Mouse (Mus musculus) MEL (cell line): Measurements from ENCODE around the gene Asgr2. TPM values are rescaled to one million over a fixed set of nuclear protein-coding genes. Genes with fewer than 3 reads are reported as not detected.

ENCODE experiments used
- DNase-seq: peaks from one replicate; pipeline ENCODE4 v3.0.0; 2011; ENCODE audit warnings: low read depth, low spot score
- H3K27ac ChIP-seq: 2 replicates; pipeline ENCODE4 v1.5.1; 2012; ENCODE audit warnings: low read depth, mild to moderate bottlenecking, control low read depth, low read length, moderate library complexity; ENCODE audit not compliant: control insufficient read depth
- H3K27me3 ChIP-seq, 2 experiments: fragments of 150-350 bp in 1 of 2; sonication (generic) in 1 of 2; 2 replicates each; pipeline ENCODE4 v1.6.1; 2012; ENCODE audit warnings: low read length in 2 of 2, mild to moderate bottlenecking in 2 of 2, improper control_type of control experiment in 1 of 2, moderate library complexity in 1 of 2; ENCODE audit not compliant: insufficient read depth in 2 of 2, control insufficient read depth in 1 of 2
- H3K36me3 ChIP-seq, 2 experiments: 2 replicates each; pipeline ENCODE4 v1.6.1; 2012 to 2014; ENCODE audit warnings: low read length in 2 of 2, improper control_type of control experiment in 1 of 2, inconsistent platforms in 1 of 2, mild to moderate bottlenecking in 1 of 2; ENCODE audit not compliant: insufficient read depth in 2 of 2, control insufficient read depth in 1 of 2
- H3K4me1 ChIP-seq, 2 experiments: fragments of 150-350 bp in 1 of 2; sonication (generic) in 1 of 2; 2 replicates each; pipeline ENCODE4 v1.6.1; 2012; ENCODE audit warnings: low read length in 2 of 2, improper control_type of control experiment in 1 of 2, mild to moderate bottlenecking in 1 of 2; ENCODE audit not compliant: insufficient read depth in 2 of 2, control insufficient read depth in 1 of 2
- H3K4me3 ChIP-seq, 2 experiments: fragments of 150-350 bp in 1 of 2; sonication (generic) in 1 of 2; 2 replicates each; pipeline ENCODE4 v1.5.1; 2012; ENCODE audit warnings: low read depth in 2 of 2, low read length in 2 of 2, mild to moderate bottlenecking in 2 of 2, moderate library complexity in 2 of 2, control low read depth in 1 of 2, improper control_type of control experiment in 1 of 2; ENCODE audit not compliant: control insufficient read depth in 1 of 2, insufficient read depth in 1 of 2
- H3K79me2 ChIP-seq: 2 replicates; pipeline ENCODE4 v1.6.1; 2012; ENCODE audit warnings: mild to moderate bottlenecking, low read length, moderate library complexity; ENCODE audit not compliant: control insufficient read depth, poor library complexity, insufficient read depth
- H3K9ac ChIP-seq: 2 replicates; pipeline ENCODE4 v1.6.1; 2012; ENCODE audit warnings: low read depth, mild to moderate bottlenecking, control low read depth, low read length, moderate library complexity; ENCODE audit not compliant: control insufficient read depth, poor library complexity, severe bottlenecking
- H3K9me3 ChIP-seq: fragments of 150-350 bp; sonication (generic); replicated peaks from 2 replicates; pipeline ENCODE4 v1.6.1; 2012; ENCODE audit warnings: mild to moderate bottlenecking, low read length, improper control_type of control experiment, moderate library complexity; ENCODE audit not compliant: insufficient read depth
- BHLHE40 ChIP-seq: IDR thresholded peaks from 2 replicates; pipeline ENCODE4 v1.6.1; 2012; ENCODE audit warnings: low read depth, mild to moderate bottlenecking, inconsistent platforms, low read length, improper control_type of control experiment, borderline replicate concordance
- E2F4 ChIP-seq: IDR thresholded peaks from 2 replicates; pipeline ENCODE4 v1.6.1; 2011; ENCODE audit warnings: low read depth, low read length, improper control_type of control experiment, borderline replicate concordance
- ELF1 ChIP-seq: IDR thresholded peaks from 2 replicates; pipeline ENCODE4 v1.6.1; 2014; ENCODE audit warnings: low read depth, mild to moderate bottlenecking, inconsistent platforms, low read length, improper control_type of control experiment, moderate library complexity
- EP300 ChIP-seq, 2 experiments: IDR thresholded peaks; 2 replicates each; pipeline ENCODE4 v1.6.1; 2011; ENCODE audit warnings: improper control_type of control experiment in 2 of 2, low read length in 2 of 2, low read depth in 1 of 2, mild to moderate bottlenecking in 1 of 2
- ETS1 ChIP-seq: IDR thresholded peaks from 2 replicates; pipeline ENCODE4 v1.6.1; 2012; ENCODE audit warnings: low read depth, mild to moderate bottlenecking, inconsistent platforms, low read length, improper control_type of control experiment, moderate library complexity
- GABPA ChIP-seq: IDR thresholded peaks from 2 replicates; pipeline ENCODE4 v1.6.1; 2012; ENCODE audit warnings: low read depth, mild to moderate bottlenecking, inconsistent platforms, low read length, improper control_type of control experiment, moderate library complexity
- MAFK ChIP-seq: IDR thresholded peaks from 2 replicates; pipeline ENCODE4 v1.6.1; 2011; ENCODE audit warnings: low read depth, mild to moderate bottlenecking, low read length, improper control_type of control experiment, borderline replicate concordance
- MAZ ChIP-seq: IDR thresholded peaks from 2 replicates; pipeline ENCODE4 v1.6.1; 2012; ENCODE audit warnings: low read depth, mild to moderate bottlenecking, inconsistent platforms, low read length, improper control_type of control experiment
- MYB ChIP-seq: IDR thresholded peaks from 2 replicates; pipeline ENCODE4 v1.6.1; 2011; ENCODE audit warnings: mild to moderate bottlenecking, low read depth, low read length, improper control_type of control experiment
- MYC ChIP-seq: IDR thresholded peaks from 2 replicates; pipeline ENCODE4 v1.6.1; 2011; ENCODE audit warnings: low read depth, mild to moderate bottlenecking, low read length, improper control_type of control experiment, moderate library complexity
- RCOR1 ChIP-seq: IDR thresholded peaks from 2 replicates; pipeline ENCODE4 v1.6.1; 2012; ENCODE audit warnings: low read depth, mild to moderate bottlenecking, inconsistent platforms, low read length, improper control_type of control experiment
- SMC3 ChIP-seq: IDR thresholded peaks from 2 replicates; pipeline ENCODE4 v1.6.1; 2011; ENCODE audit warnings: low read depth, low read length, improper control_type of control experiment
- TAL1 ChIP-seq: IDR thresholded peaks from 2 replicates; pipeline ENCODE4 v1.6.1; 2012; ENCODE audit warnings: mild to moderate bottlenecking, inconsistent platforms, low read length, moderate library complexity, mixed read lengths
- TCF12 ChIP-seq: IDR thresholded peaks from 2 replicates; pipeline ENCODE4 v1.6.1; 2014; ENCODE audit warnings: low read depth, mild to moderate bottlenecking, inconsistent platforms, low read length, improper control_type of control experiment, moderate library complexity
- USF1 ChIP-seq: IDR thresholded peaks from 2 replicates; pipeline ENCODE4 v1.6.1; 2014; ENCODE audit warnings: low read depth, mild to moderate bottlenecking, inconsistent platforms, low read length, improper control_type of control experiment, moderate library complexity
- USF2 ChIP-seq, 2 experiments: IDR thresholded peaks; 2 replicates each; pipeline ENCODE4 v1.6.1; 2011 to 2012; ENCODE audit warnings: improper control_type of control experiment in 2 of 2, low read length in 2 of 2, borderline replicate concordance in 1 of 2, inconsistent platforms in 1 of 2, low read depth in 1 of 2, mild to moderate bottlenecking in 1 of 2; ENCODE audit not compliant: insufficient read depth in 1 of 2
- polyA plus RNA-seq, 2 experiments: library from polyadenylated mRNA; stranded (reverse) in 1 of 2; unstranded in 1 of 2; fragments of >175 nt in 1 of 2; fragments of >200 nt in 1 of 2; gene quantifications; 2 replicates each; pipeline versions ENCODE4 v1.2.1 to v1.2.4; 2012; ENCODE audit warnings: low replicate concordance in 2 of 2, low read depth in 1 of 2; ENCODE audit not compliant: insufficient read length in 2 of 2, insufficient read depth in 1 of 2, missing spikeins in 1 of 2
- total RNA-seq: library from RNA; depleted of rRNA; stranded (reverse); fragments of 300-350 nt; gene quantifications from 2 replicates; pipeline ENCODE4 v1.2.3, GENCODE M21; 2012

The Asgr2 gene
- total and polyA plus RNA-seq, 3 experiments: not detected

- no peak for TF ChIP-seq MYC
- no peak for TF ChIP-seq MAZ
- TF ChIP-seq TCF12: no peak
- no peak for TF ChIP-seq MAFK
- TF ChIP-seq TAL1: no peak
- no peak for TF ChIP-seq ELF1
- no peak for TF ChIP-seq E2F4
- TF ChIP-seq SMC3: no peak
- TF ChIP-seq RCOR1: no peak
- no peak for TF ChIP-seq USF1
- TF ChIP-seq MYB: no peak
- no peak for TF ChIP-seq ETS1
- TF ChIP-seq BHLHE40: no peak
- TF ChIP-seq GABPA: no peak
- no peak for TF ChIP-seq EP300 (IDR thresholded peaks at IDR 0.05; ENCODE audit: low read depth in 1 of 2, low read length in 2 of 2)
These were observed 11.4 kb downstream of the Asgr2 start for GRCm38 (mm10) chr11:70103701-70104315.

DNA sequence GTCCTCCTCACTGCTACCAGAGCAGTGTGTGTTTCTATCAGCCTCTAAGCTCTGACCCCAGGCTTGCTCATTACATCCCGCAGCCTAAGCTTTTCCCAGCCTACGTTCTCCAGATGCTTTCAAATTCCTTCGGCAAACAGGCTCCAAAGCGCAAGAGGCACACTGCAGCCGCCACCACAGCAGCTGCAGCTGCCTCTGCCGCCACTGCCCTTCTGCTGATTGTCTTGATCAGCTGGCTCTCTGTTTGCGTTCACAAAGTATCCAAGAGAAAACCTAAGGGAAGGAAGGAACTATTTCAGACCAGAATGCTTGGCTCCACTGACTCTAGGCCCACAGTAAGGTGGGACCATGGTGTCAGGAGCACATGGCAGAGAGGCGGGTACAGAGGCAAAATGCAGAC lies 14.6 kb downstream of the Asgr2 start:
- no peak overlapping the region for H3K27ac ChIP-seq
- no peak for TF ChIP-seq USF2 (IDR thresholded peaks at IDR 0.05; ENCODE audit: borderline replicate concordance in 1 of 2, insufficient read depth in 1 of 2, low read depth in 1 of 2, low read length in 2 of 2)
- no peak overlapping the region for H3K4me3 ChIP-seq
- no peak for DNase-seq
- no peaks in the 10 kb centered on the region for H3K9me3 ChIP-seq
- no peak overlapping the region for H3K9ac ChIP-seq
- no peaks in the 10 kb centered on the region for H3K4me1 ChIP-seq
- H3K27me3 ChIP-seq: peaks cover 9 to 12% of the 10 kb centered on the region in 2 experiments
- no peaks in the 10 kb centered on the region for H3K36me3 ChIP-seq
- H3K79me2 ChIP-seq: no peaks in the 10 kb centered on the region

More at GRCm38 (mm10) chr11:70103701-70104315, 11.4 kb downstream of the Asgr2 start:
- H3K9ac ChIP-seq: no peak overlapping the region
- DNase-seq: no peak
- H3K27ac ChIP-seq: no peak overlapping the region
- H3K79me2 ChIP-seq: no peaks in the 10 kb centered on the region
- H3K4me3 ChIP-seq: no peak overlapping the region
- peaks cover 8 to 12% of the 10 kb centered on the region in 2 experiments for H3K27me3 ChIP-seq
- H3K36me3 ChIP-seq: no peaks in the 10 kb centered on the region
- H3K9me3 ChIP-seq: no peaks in the 10 kb centered on the region
- no peaks in the 10 kb centered on the region for H3K4me1 ChIP-seq
